Mouse (Mus musculus) naive thymus-derived CD4-positive, alpha-beta T cell, adult 2 months (primary cell): ENCODE data around the gene Pced1b.

Experiments
- DNase-seq: peaks from one replicate; pipeline ENCODE4 v3.0.0-alpha.2; 2011; ENCODE audit warnings: low read depth

The Pced1b gene

DNA sequence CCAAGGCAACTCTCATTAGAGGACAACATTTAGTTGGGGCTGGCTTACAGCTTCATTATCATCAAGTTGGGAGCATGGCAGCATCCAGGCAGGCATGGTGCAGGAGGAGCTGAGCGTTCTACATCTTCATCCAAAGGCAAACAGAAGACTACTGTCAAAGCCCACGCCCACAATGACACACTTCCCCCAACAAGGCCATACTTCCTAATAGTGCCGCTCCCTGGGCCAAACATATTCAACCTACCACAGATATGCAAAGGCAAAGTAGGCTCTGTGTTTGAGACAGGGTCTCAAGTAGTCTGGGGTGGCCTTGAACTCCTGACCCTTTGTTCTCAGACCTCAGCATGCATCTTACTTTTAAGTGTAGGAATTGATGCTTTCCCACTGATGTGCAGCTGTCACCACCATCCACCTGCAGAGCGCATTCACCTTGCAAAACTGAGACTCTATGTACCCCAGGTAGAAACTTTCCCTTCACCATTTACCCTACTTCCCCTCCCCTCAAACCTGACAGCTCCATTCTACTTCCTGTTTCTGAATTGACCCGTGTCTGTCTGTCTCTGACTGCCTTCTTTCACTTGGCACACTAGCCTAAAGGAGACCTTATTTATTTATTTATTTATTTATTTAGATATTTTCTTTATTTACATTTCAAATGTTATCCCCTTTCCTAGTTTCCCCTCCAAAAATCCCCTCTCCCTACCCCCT lies 40.7 kb downstream of the Pced1b start:
- peak; percentile 28 for DNase-seq

DNA sequence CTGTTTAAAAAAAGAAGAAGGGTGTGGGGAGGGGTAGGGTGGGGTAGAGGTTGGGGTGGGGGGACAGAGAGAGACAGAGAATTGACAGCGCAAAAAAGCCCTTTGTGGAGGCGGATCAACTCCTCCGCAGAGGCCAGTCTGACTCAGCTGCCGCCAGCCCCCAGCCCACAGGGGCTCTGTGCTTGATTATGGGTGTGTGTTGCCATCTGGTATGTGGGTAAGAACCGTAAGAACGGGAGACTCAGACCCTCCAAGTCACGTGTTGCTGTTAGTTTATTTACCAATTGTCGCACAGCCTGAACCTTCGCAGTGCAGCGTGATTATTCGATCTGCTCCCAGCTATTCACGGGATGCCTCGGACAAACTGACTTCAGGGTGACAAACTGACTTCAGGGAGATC lies 41.8 kb downstream of the Pced1b start:
- no peak for DNase-seq

DNA sequence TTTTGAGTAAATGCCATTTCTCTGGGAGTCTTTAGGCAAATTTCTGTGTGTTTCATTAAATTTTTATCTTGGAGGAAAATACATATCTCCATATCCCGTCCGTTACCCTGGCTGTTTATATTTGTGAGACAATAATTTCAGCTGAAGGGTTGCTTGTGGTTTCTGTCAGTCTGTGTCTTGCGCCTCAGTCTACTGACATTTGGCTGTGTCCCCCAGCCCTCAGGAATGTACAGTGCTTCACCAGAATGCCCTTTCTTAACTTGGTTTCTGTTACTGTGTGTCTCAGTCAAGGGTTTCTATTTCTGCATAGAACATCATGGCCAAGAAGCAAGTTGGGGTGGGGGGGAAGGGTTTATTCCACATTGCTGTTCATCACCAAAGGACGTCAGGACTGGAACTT lies 42.3 kb downstream of the Pced1b start:
- no peak for DNase-seq

DNA sequence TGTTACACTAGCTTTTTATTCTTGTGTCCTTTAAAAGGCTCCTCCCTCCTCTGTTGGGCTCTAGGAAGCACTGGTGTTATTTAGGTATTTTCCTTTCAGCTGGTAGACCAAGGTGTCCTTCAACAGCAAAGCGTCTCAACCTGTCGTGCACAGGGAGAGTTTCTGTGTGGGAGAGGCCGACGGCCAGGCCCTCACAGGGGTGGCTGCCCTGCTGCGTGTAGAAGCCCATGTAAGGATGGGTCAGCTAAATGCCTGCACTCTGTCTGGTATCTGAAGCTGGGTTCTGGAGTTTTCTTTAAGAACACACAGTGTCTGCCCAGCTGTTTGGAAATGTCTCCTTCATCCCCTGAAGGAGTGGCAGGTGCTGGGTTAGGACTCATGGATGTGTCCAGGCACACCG lies 43.4 kb downstream of the Pced1b start:
- no peak for DNase-seq

DNA sequence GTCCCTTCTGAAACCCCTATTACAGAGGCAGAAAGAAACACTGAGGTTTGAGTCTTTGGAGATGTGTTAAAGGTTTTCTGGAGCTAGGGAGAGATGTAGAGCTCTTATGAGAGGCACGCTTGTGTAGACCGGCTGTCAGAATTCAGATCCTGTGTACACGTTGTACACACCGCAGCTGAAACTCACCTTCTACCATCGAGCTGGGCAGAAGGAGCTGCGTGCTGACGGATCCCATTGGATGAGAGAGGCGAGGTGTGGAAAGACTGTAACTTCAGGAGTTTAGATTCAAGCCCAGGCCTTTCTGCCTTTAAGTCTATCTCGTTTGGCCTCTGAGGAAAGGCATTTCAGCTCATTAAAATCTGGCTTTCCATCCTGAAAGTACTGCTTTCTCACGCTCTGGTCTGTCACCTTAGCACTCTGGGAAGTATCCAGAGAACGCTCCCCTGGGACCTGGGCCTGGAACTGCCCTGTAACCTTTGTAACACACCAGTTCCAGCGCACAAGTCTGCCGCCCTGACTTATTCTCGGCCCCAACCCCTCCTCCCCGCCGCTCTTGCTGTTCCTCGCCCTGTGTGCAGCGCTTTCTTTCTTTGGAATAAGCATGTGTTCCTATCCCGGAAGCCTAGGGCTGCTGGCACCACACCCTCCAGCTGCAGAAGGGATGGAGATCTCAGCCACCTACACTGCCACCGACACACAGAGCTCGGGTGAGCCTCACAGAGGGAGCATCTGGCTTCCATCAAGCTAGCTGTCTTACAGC lies 44.6 kb downstream of the Pced1b start:
- no peak for DNase-seq

DNA sequence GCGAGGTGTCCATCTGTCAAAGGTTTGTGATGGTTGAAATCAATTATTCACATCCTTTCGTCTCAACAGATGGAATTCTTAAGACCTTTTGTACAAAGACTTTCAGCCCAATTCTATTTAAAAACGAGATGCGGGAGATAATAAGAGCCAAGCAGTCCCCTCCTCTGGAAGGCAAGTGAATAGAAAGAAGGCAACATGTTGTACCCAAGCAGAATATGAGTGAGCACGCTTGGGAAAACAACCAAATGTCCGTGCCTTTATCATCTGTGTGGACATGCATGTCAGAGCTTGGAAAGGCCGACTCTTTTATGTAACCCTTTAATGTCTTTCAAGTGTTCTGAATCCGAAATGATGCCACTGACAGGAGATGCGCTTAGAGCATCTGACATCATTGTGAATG lies 61.0 kb downstream of the Pced1b start:
- no peak for DNase-seq

DNA sequence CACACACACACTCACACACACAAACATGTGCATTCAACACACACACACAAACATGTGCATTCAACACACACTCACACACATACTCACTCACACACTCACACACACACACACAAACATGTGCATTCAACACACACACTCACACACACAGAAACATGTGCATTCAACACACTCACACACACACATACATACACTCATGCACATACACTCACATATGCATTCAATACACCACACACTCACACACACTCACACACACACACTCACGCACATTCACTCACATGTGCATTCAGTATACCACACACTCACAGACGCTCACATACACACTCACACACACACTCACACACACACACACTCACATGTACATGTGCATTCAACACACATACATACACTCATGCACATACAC lies 62.6 kb downstream of the Pced1b start:
- no peak for DNase-seq

DNA sequence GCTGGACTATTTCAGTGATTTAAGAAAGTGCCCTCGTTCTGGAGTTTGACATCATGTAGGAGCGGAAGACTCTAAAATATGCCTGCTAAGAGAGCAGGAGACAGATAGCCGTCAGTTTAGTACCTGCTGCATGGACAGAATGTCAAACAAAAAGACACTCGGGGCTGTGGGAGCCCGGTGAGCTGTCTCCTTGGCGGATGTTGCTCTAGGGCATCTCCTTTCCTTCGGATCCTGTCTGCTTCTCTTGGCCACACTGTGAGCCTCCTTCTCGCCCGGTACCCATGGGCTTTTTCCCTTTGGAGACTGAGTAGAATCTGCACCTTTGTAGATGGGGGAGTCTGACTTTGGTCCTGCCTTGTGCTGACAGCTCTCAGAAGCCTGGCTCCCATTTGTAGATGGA lies 63.3 kb downstream of the Pced1b start:
- no peak for DNase-seq

DNA sequence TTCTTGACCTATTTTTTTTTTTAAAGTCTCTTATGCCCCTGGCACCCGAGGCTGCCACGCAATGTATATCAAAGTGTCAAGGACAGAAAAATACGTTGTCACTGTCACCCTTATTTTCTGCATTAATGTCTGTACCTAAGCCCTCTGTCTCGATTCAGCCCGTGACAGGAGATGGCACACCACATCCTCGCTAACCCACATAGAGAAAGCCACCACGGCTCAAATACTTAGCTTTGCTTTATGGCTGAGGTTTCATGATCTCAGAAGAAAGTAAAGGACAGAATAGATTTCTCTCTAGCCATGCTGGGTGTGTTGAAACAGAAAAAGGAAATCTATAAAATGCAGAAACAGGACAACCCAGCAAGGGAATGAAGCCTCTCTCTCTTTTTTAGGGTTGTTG lies 64.3 kb downstream of the Pced1b start:
- DNase-seq, result peak; percentile 58

DNA sequence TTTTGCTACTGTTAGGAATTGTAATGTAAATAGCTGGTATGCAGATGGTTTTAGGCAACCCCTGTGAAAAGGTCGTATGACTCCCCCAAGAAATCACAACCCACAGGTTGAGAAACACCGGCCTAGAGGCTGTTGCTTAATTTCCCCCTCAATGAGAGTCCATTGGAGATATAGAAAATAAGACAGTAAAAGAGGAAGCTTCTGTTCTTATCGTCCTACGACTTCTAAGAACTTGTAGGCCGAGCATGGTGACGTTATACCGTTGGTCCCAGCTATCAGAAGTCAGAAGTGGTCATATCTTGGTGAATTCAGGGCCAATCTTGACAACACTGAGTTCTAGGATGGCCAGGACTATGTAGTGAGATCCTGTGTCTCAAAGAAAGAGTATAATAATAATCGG lies 65.0 kb downstream of the Pced1b start:
- no peak for DNase-seq

DNA sequence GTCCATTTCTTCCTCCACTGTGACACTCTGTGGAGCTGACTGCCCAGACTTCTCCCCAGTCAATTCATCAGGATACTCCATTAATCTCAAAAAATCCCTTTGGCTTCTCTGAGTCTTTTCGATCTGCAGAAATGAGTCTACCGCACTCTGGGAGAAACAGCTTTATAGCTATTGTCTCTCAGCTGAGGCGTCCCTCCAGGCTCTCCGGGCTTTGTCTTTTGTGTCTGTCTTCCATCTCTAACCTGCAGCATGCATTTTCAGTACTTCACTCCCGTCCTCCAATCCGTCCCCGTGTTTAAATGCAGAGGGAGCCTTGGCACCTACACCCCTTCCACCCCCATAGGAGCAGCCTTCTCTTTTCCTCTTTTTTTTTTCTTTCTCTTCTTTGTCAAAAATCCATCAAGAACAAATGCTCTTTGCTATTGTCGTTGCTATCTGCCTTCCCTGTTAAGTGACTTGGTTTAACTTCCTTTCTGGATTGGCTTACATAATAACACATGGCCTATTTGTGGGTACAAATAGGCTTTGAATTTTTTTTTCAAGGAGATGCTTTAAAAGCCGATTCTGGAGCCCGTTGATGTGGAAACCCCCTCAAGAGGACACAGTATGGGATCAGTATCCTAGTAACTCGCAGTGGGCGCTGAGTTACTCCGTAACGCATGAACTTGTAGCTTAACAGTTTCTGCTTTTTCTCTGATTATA lies 68.0 kb downstream of the Pced1b start:
- DNase-seq, result no peak

DNA sequence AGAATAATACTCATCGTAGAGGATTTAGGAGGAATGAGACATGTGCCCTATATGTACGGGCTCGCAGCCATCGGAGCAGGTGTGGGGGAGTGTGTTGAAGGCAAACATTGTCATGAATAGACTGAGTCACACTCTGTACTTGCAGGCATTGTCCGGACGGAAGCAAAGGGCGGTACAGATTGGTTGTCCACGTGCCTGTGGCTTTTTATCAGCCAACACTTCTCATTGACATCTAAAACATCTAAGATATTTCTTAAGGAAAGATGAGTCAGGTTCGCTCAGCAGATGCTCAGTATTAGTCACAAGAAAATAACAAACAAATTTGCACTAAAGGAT lies 68.5 kb downstream of the Pced1b start:
- no peak for DNase-seq

DNA sequence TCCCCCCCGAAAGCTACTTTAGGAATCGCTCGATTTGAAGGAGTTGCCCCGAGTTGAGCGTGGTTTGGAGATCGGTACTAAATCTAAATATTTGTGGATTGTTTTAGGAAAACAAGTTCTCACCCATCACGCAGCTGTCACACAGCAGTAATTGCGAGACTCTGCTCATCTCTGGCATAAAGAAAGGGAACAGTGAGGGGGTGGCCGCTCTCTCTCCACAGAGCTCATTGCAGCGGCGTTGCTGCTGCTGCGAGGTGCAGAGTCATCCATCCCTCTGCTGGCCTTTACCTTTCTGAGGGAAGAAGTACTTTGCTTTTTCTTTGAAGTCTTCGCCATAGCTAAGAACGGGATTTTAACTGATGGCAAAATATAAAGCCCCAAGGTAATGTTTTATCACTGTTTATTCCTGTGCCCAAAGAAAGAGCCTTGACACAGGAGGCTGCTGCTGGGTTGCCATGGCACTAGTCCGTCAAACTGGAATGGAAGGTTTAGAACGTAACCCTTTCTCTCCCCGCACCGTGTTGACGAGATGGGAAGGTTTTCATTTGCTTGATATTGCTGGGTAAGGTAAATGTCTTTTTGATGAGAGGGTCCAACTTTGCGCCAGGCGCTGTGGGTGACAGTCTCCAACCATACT lies 71.6 kb downstream of the Pced1b start:
- DNase-seq, result no peak

DNA sequence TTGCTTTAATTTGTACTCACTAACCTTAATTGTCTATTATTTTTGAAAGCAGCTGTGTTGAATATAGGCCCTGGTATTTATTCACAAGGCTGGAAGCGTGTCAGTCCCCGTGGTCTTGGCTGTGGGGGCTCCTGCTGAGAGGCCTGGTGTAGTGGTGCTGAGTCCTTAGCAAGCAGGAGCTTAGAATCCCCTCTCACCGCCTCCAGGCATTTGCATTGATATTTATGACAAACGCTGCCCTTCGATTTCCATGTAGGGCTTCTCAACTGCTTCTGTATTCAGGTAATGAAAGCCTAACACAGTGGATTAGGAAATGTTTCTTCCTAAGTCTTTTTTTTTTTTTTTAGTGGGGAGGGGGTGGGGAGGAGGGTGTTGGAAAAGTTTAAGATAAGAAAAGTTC lies 75.9 kb downstream of the Pced1b start:
- DNase-seq, result no peak

DNA sequence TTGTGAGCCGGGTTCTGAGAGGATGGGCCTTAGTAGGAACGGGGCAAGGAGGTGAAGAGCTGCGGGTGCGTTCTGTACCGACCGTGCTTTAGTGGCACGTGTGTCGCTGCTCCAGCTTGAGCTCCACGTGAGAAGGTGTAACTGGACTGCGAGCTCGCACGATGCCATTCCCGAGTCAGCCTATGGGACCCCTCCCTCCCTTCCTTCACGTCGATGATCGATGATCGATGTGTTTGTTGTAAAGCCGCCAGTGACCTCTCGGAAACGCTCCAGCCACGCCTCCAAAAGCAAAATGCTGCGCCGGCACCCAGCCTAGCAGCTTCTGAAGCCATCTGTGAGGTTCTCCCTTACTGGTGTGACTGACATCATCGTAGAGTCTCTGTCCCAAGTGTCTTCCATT lies 76.6 kb downstream of the Pced1b start:
- DNase-seq, result no peak

DNA sequence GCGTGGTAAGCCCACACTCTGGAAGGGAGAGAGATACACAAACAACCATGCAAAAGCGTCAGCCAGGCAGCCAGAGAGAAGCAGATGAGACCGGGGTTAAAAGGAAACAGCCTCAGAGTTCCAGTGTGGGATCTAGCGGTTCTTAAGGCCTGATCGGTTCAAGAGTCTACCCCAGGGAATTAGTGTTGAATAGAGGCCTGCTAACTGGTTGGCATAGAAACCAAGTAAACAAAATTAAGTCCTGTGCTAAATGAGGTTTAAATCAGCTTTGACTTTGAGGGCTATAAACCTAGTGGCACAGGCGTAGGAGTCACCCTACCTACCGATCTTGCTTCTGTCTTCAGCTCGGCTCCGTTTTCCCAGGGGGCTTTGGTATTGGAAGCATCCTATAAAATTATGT lies 77.4 kb downstream of the Pced1b start:
- no peak for DNase-seq

DNA sequence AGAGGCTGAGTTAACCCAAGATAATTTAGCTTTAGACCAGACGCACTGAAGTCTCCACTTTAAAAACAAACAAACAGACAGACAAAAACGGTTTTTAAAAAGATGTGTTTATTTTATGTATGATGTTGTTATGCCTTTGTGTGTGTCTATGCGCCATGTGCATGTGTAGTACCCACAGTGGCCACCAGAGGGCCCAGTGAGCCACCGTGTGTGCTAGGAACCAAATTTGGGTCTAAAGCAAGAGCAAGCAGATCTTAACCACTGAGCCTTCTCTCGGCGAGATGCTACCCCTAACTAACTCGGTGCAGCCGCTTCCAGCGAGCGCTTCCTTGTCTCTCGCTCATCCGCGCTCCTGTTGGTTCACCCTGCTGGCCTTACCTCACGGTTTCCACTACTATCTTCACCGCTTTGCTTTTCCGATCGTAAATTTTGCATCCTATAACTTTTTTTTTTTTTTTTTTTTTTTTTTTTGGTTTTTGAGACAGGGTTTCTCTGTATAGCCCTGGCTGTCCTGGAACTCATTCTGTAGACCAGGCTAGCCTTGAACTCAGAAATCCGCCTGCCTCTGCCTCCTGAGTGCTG lies 80.7 kb downstream of the Pced1b start:
- DNase-seq, result peak; percentile 86

DNA sequence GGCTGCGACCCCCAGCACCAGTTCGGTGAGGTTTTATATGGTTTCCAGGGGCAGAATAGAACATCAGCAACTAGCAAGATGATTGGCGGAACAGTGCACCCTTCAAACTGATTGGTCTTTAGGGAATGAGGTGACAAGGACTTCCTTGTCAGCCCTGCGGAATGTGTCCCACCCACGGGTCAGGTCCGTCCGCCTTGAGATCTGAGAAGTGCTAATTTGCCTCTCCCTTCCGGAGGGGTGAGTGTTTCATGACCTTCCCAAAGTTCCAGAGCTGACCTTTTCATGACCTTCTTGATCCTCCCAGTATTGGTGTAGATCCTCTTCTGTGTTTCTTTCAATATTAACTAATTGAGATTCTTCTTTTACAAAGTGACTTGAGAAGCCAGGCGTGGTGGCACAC lies 85.7 kb downstream of the Pced1b start:
- DNase-seq, result no peak

DNA sequence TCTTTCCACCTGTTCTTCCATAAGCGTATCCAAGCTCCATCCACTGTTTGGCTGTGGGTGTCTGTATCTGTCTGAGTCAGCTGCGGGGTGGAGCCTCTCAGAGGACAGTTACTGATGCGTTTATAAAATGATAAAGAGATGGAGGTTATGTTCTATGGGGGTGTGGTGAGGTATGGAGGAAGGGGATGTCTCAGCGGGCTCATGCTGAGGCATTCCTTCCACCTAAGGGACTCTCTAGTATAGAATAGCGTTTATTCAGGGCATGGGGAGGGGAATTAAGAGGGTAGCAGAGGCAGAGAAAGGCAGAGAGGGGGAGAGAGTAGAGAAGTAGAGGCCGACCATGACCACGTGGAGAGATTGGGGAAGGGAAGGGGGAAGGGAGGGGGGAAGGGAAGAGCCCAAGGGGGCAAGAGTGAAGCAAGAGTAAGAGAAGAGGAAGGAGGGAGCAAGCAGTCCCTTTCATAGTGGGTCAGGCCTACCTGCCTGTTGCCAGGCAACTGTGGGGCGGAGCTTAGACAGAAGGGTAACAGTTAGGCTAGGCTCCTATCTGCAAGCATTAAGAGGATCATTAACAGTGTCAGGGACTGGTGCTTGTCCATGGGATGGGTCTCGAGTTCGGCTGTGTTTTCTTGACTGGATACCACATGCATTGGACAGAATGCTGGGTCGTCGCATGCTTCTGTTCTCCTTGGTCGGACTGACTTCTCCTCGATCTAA lies 90.9 kb downstream of the Pced1b start:
- DNase-seq, result peak; percentile 37

DNA sequence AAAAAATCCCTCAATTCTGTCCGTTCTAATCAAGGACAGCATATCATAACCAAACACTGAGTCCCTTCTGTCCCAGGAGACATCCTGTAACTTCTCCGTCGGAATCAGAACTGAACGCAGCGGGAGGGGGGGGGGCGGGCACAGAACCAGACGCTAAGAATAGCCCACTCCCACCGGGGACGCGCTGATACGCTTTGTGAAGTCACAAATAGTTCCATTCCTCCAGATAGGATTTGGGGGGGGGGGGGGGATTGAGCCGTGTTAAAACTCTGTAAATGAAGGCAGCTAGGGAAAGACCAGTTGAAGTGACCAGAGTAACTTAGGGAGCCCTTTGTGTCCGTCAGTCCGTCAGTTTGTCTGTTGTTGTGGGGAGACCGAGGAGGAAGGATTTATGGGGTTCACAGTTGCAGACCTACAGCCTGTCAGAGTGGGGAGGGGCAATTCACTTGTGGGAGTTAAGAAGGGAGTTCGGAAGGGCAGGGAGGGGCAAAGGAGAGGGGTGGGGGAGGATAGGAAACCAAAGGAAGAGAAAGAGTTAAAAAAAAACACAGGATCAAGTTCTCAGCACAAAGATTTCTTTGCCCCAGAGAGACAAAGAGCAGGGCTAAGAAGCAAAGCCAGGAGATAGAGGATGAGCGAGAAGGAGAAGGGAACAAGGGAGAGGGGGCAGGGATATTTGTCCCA lies 91.6 kb downstream of the Pced1b start:
- no peak for DNase-seq

DNA sequence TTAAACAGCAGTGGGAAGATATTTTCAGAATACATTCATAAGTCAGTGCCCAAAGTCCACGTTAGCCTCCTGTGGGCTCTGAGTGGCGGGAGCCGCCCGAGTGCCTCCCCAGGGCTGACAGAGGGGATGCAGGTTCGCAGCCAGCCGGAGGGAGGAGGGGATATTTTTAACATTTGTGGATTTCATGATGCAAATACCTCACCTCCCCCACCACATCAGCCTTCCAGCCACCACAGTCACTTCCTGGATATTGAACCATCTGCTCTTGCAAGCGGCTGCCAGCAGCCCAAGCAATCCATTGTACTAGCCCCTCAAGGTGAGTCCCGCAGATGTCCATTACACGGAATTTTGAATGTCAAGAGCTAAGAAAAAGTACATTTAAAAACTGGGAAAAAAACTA lies 95.4 kb downstream of the Pced1b start:
- DNase-seq, result peak; percentile 74
